Mouse (Mus musculus) kidney, adult 10 weeks (tissue): ENCODE results near the gene Phf21b. TPM values are rescaled to one million over a fixed set of nuclear protein-coding genes. Genes with fewer than 3 reads are reported as not detected.

Experiments used
- polyA plus RNA-seq: library from polyadenylated mRNA; stranded (reverse); fragments of 350-450 nt; fragmentation: Illumina TruSeq; extraction: RNeasy Lipid Tissue Mini Kit (QIAGEN cat#74804); gene quantifications from one replicate; pipeline ENCODE4 v1.2.3, GENCODE M21; 2014; ENCODE audit warnings: low read depth, low replicate concordance

Phf21b gene
- not detected for polyA plus RNA-seq

DNA sequence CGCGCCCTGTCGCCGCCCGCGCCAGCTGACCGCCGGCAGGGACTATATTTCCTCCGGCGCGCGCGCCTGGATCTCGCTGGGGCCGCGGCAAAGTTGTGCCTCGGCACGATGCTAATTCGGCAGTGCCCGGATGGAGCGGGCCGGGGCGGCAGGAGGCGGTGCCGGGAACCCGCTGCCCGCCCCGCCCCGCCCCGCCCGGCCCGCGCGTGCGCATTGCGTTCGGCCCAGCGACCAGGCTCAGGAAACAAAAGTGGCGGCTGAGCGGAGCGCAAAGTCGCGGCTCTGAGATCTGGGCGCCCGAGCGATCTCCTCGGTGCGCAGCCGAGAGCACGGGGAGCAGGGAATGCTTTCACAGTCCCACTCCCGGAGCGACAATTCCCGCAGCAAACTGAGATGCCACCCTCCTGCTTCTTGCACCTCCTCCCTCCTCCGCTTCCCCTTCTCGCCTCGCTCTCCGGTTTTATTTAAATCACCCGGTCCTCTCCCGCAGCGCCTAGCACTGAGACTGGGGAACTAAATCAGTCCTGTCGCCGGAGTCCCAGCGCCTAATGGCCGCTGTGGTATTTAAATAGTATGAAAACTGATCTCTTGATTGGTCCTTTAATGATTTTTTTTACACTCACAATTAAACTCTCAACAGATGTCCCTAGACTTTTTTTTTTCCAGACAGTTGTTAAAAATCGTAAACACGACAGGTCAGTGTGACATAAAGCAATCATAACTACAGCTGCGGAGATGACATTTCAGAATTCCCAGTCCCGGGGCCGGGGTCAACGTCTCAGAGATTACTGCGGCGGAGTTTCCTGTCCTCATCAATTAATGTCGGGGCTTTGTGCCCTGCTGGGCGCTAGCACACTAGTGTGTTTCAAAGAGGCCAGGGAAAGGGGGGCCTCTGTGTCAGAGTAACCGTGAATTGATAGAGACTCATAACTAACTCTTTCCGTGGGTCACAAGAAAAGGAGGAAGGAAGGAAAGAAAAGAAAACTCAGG lies at the start of gene Phf21b:
TSS of gene Phf21b (minus strand) at position 44 of the 990 bp plus-strand sequence.

Other genes starting within 250 kb of the Phf21b start
- gene Prr5, start 186.4 kb downstream of the Phf21b start, polyA plus RNA-seq: 1.1 TPM
- gene Arhgap8, start 136.0 kb downstream of the Phf21b start, polyA plus RNA-seq: 0.40 TPM
- gene Gm29666, start 64.0 kb upstream of the Phf21b start, polyA plus RNA-seq: 0.28 TPM
- gene Nup50, start 67.4 kb upstream of the Phf21b start, polyA plus RNA-seq: 14.8 TPM
- gene 5031439G07Rik, start 132.5 kb upstream of the Phf21b start, polyA plus RNA-seq: 10.9 TPM
- not detected for gene Upk3a, start 161.1 kb upstream of the Phf21b start, polyA plus RNA-seq
- 9.3 TPM for gene Fam118a, start 172.9 kb upstream of the Phf21b start, polyA plus RNA-seq